Mouse (Mus musculus) kidney, embryonic 16.5 days (tissue): Measurements from ENCODE around the gene Olfr473. TPM values are rescaled to one million over a fixed set of nuclear protein-coding genes. Genes with fewer than 3 reads are reported as not detected.
"Not testable (repeated sequence)": the region's sequence is repeated elsewhere in the genome, so short reads cannot be mapped to it uniquely, and the experiment has no call there.

Experiments
- ATAC-seq: fragments of 200-750 bp; cut with Nextera tagmentation; 2 replicates; pipeline ENCODE4 v1.8.0; 2017; ENCODE audit warnings: moderate TSS enrichment; ENCODE audit not compliant: low FRiP score, low TSS enrichment
- H3K27ac ChIP-seq: fragments of 300-500 bp; sonication (generic); 2 replicates; pipeline ENCODE4 v1.5.1; 2014; ENCODE audit warnings: low read length
- H3K27me3 ChIP-seq: fragments of 300-500 bp; sonication (generic); 2 replicates; pipeline ENCODE4 v1.6.1; 2014; ENCODE audit warnings: low read length, control low read depth, mixed read lengths; ENCODE audit not compliant: insufficient read depth
- H3K36me3 ChIP-seq: fragments of 300-500 bp; sonication (generic); 2 replicates; pipeline ENCODE4 v1.6.1; 2014; ENCODE audit warnings: low read length, control low read depth, mixed read lengths; ENCODE audit not compliant: insufficient read depth
- H3K4me1 ChIP-seq: fragments of 300-500 bp; sonication (generic); 2 replicates; pipeline ENCODE4 v1.6.1; 2014; ENCODE audit warnings: low read length, control low read depth, mixed read lengths; ENCODE audit not compliant: insufficient read depth
- H3K4me2 ChIP-seq: fragments of 300-500 bp; sonication (generic); replicated peaks from 2 replicates; pipeline ENCODE4 v1.6.1; 2014; ENCODE audit warnings: low read depth, low read length
- H3K4me3 ChIP-seq: fragments of 300-500 bp; sonication (generic); 2 replicates; pipeline ENCODE4 v1.5.1; 2014; ENCODE audit warnings: mild to moderate bottlenecking, low read length
- H3K9ac ChIP-seq: fragments of 300-500 bp; sonication (generic); replicated peaks from 2 replicates; pipeline ENCODE4 v1.6.1; 2014; ENCODE audit warnings: low read length
- H3K9me3 ChIP-seq: fragments of 300-500 bp; sonication (generic); 2 replicates; pipeline ENCODE4 v1.6.1; 2016; ENCODE audit warnings: low read length, control low read depth
- WGBS: fragments of 180-500 bp; shearing (Covaris S2); extraction: QIAGEN DNeasy Blood & Tissue Kit; methylation state at CpG from one replicate; pipeline ENCODE4 v1.1.7; 2014; 5-methylcytosine and 5-hydroxymethylcytosine counted together
- polyA plus RNA-seq: library from polyadenylated mRNA; unstranded; fragments of >200 nt; fragmentation: Nextera tagmentation; extraction: Ambion mirVana; gene quantifications from 2 replicates; pipeline ENCODE4 v1.2.1, GENCODE M21; 2015

Olfr473 gene
- polyA plus RNA-seq, result not detected in 2 replicates

- ATAC-seq, result no peak
- no peak within 1 kb of the TSS for H3K4me3 ChIP-seq
- H3K4me1 ChIP-seq, result no peaks in the 10 kb centered on the region
- WGBS, result 83% methylated on average over 1 of the region's 1 CpGs
- no peaks in the 10 kb centered on the region for H3K9me3 ChIP-seq
- no peaks in the 10 kb centered on the region for H3K36me3 ChIP-seq
- H3K9ac ChIP-seq, result no peak within 1 kb of the TSS
- H3K27me3 ChIP-seq, result no peaks in the 10 kb centered on the region
- no peak within 1 kb of the TSS for H3K27ac ChIP-seq
- no peak within 1 kb of the TSS for H3K4me2 ChIP-seq
Observed at GRCm38 (mm10) chr7:107930146-107930545, at the start of gene Olfr473. Gene Olfr473, plus strand, starts transcription at chr7:107930446.

- Histone ChIP-seq H3K36me3 (no peaks in the 10 kb centered on the region), H3K4me3 (no peak within 1 kb of the TSS), H3K4me2 (no peak within 1 kb of the TSS), H3K27me3 (no peaks in the 10 kb centered on the region), H3K27ac (no peak within 1 kb of the TSS), H3K9me3 (no peaks in the 10 kb centered on the region), H3K4me1 (no peaks in the 10 kb centered on the region), H3K9ac (no peak within 1 kb of the TSS)
- no peak for ATAC-seq
Observed at GRCm38 (mm10) chr7:107897602-107898001, 32.6 kb upstream of the Olfr473 start, which contains the start of gene Olfr472. Gene Olfr472, plus strand, starts transcription at chr7:107897902.

- WGBS, result 97% methylated on average over 12 of the region's 12 CpGs
- not testable (repeated sequence) for ATAC-seq, H3K9me3 ChIP-seq
Observed at GRCm38 (mm10) chr7:107952539-107952938, 22.3 kb downstream of the Olfr473 start.

GRCm38 (mm10) chr7:107954343-107954742 lies 24.1 kb downstream of the Olfr473 start, which contains the start of gene Olfr474:
Gene Olfr474, plus strand, starts transcription at chr7:107954643.
- no peak within 1 kb of the TSS for H3K4me2 ChIP-seq
- no peaks in the 10 kb centered on the region for H3K4me1 ChIP-seq
- no peak within 1 kb of the TSS for H3K9ac ChIP-seq
- no peaks in the 10 kb centered on the region for H3K36me3 ChIP-seq
- H3K9me3 ChIP-seq, result no peaks in the 10 kb centered on the region
- WGBS, result 93% methylated on average over 1 of the region's 1 CpGs
- ATAC-seq, result no peak
- H3K4me3 ChIP-seq, result no peak within 1 kb of the TSS
- no peaks in the 10 kb centered on the region for H3K27me3 ChIP-seq
- H3K27ac ChIP-seq, result no peak within 1 kb of the TSS

More at GRCm38 (mm10) chr7:107952539-107952938, 22.3 kb downstream of the Olfr473 start:
- H3K27ac ChIP-seq, H3K4me3 ChIP-seq, H3K27me3 ChIP-seq, H3K9ac ChIP-seq, H3K4me1 ChIP-seq, H3K36me3 ChIP-seq, H3K4me2 ChIP-seq: not testable (repeated sequence)

GRCm38 (mm10) chr7:107964503-107964902 lies 34.3 kb downstream of the Olfr473 start, which contains the start of gene Olfr476:
Gene Olfr476, plus strand, starts transcription at chr7:107964803.
- Histone ChIP-seq H3K27ac (no peak within 1 kb of the TSS), H3K9ac (no peak within 1 kb of the TSS), H3K27me3 (no peaks in the 10 kb centered on the region), H3K4me1 (no peaks in the 10 kb centered on the region), H3K4me2 (no peak within 1 kb of the TSS), H3K9me3 (no peaks in the 10 kb centered on the region), H3K4me3 (no peak within 1 kb of the TSS), H3K36me3 (no peaks in the 10 kb centered on the region)
- ATAC-seq, result no peak
- 53% methylated on average over 1 of the region's 1 CpGs for WGBS

Other genes starting within 250 kb of the Olfr473 start
- 0.14 and 0.22 TPM in 2 replicates for gene Cyb5r2, start 172.4 kb upstream of the Olfr473 start, polyA plus RNA-seq
- gene Ovch2, start 129.2 kb upstream of the Olfr473 start, polyA plus RNA-seq, result not detected in 2 replicates
- not detected in 2 replicates for gene Olfr467, start 118.2 kb upstream of the Olfr473 start, polyA plus RNA-seq
- gene Olfr469, start 104.9 kb upstream of the Olfr473 start, polyA plus RNA-seq, result not detected in 2 replicates
- gene Olfr470, start 83.0 kb upstream of the Olfr473 start, polyA plus RNA-seq, result not detected in 2 replicates
- gene Olfr472, start 32.5 kb upstream of the Olfr473 start, polyA plus RNA-seq, result 0.03 TPM in 1 of 2 replicates, not detected in the other
- gene Olfr474, start 24.2 kb downstream of the Olfr473 start, polyA plus RNA-seq, result not detected in 2 replicates
- gene Olfr476, start 34.4 kb downstream of the Olfr473 start, polyA plus RNA-seq, result not detected in 2 replicates
- gene Olfr477, start 56.2 kb downstream of the Olfr473 start, polyA plus RNA-seq, result not detected in 2 replicates
- gene Olfr478, start 103.5 kb downstream of the Olfr473 start, polyA plus RNA-seq, result not detected in 2 replicates
- gene Olfr479, start 120.2 kb downstream of the Olfr473 start, polyA plus RNA-seq, result not detected in 2 replicates
- not detected in 2 replicates for gene Olfr480, start 136.9 kb downstream of the Olfr473 start, polyA plus RNA-seq
- gene Olfr481, start 149.4 kb downstream of the Olfr473 start, polyA plus RNA-seq, result not detected in 2 replicates
- gene Olfr482, start 167.1 kb downstream of the Olfr473 start, polyA plus RNA-seq, result 0.07 and 0.13 TPM in 2 replicates
- gene Olfr483, start 170.4 kb downstream of the Olfr473 start, polyA plus RNA-seq, result not detected in 2 replicates
- gene Olfr484, start 197.0 kb downstream of the Olfr473 start, polyA plus RNA-seq, result not detected in 2 replicates
- not detected in 2 replicates for gene Olfr485, start 229.4 kb downstream of the Olfr473 start, polyA plus RNA-seq
- not detected in 2 replicates for gene Olfr486, start 242.3 kb downstream of the Olfr473 start, polyA plus RNA-seq